Mouse (Mus musculus): ENCODE data around the gene Vps13c.

The Vps13c gene

DNA sequence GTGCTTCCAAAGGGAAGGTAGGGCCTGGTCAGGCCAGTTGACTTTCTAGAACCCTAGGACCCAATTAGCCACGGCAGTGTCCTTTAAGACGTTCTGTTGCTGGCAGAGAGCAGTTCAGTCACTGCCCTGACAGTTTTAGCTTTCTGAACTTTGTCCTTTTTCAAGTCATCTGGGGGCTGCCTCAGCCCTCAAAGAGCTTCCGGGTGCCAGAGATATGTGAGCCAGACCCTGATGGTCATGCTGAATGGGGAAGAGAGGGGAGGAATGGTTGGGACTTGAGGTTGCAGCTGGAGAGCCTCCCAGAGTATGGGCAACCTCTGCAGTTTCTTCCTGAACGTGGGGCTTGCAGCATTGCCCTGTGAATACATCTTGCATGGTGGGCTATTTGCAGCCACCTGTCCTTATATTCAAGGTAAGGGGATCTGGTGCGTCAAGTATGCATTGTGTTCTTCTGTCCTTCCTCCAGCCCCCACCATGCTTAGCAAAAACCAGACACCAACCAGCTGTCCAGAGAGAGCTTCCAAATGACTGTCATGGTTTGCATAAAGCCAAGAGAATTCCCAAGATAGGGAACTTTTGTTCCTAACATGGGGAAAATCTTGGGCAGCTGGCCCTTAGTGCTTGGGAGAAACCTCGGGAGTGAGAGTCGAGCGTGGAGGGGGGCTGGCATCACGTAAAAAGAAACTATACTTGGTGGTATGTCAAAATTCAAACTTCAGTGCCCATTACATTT is 182.3 kb downstream of the Vps13c start:
- DNase-seq, result peak; percentile 6 to 39

GRCm38 (mm10) chr9:68028631-68029030 is 188.4 kb downstream of the Vps13c start:
- DNase-seq, result no peak

DNA sequence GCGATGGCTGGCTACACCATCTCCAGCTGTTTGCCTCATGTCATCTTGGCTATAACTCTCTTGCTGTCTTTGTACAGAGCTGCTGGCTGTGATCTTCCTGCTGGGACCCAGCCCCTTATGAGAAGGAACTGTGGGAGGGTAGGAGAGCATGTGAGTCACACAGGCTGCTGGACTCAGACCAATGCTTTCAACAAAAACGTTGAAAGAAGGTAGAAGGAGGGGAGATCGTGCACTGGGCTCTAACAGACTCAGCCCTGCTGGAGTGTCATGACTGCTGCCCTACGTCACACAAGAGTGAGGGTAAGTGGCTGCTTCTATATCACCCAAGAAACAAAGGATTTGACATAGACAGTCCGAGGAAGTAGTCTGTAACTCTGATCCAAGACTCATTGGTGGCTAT is 193.6 kb downstream of the Vps13c start:
- peak in 1 of 2 experiments; percentile 49 for DNase-seq

Measured in lung, postnatal 4 days (tissue).